Mouse (Mus musculus) olfactory bulb, adult 2 months (tissue): Measurements from ENCODE around the gene Naa15.

Experiments used
- CTCF ChIP-seq: fragments of 200-500 bp; IDR thresholded peaks from 2 replicates; pipeline ENCODE4 v1.5.1; 2012; ENCODE audit warnings: low read depth, mild to moderate bottlenecking, low read length, moderate library complexity; ENCODE audit not compliant: insufficient read depth
- POLR2A ChIP-seq: fragments of 200-500 bp; IDR thresholded peaks from 2 replicates; pipeline ENCODE4 v1.6.1; 2012; ENCODE audit warnings: mild to moderate bottlenecking, low read depth, low read length, moderate library complexity; ENCODE audit not compliant: insufficient read depth

DNA sequence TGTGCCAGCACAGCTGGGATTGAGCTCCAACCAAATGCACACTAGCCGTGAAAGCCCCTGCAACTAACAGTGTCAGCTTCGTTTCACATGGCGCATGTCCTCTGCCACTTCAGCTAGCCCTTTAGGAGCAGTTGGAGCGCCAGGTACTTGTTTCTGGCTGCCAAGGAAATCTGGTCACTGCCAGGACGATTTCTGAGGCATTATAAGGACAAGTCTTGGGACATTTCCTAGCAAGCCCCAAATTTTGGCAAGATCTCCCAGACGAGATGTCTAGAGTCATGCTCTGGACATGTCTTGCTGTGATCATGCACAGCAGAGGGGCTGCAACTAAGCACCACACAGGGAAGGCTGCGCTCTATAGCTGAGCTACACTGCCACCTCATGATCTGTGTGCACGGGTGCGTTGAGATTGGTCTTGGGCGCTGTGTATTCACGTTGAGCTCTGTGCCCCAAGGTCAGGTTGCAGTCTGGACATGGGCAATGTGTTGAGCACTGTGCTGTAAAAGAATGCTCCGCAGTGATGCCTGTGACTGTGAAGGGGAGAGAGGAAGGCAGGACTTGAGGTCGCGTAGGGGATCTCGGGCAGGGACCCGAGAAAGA, 110.3 kb downstream of the Naa15 start:
- TF ChIP-seq CTCF = no peak
- TF ChIP-seq POLR2A = no peak
